Mouse (Mus musculus): ENCODE results near the gene Rwdd3.

Rwdd3 gene

GRCm38 (mm10) chr3:121159566-121159965 lies 11.9 kb downstream of the Rwdd3 start:
- no peak for DNase-seq

- DNase-seq: no peak
Measured at GRCm38 (mm10) chr3:121158901-121159351, 12.6 kb downstream of the Rwdd3 start.

- no peak for DNase-seq
Measured at GRCm38 (mm10) chr3:121157546-121158330, 13.8 kb downstream of the Rwdd3 start.

- DNase-seq: no peak
Measured at GRCm38 (mm10) chr3:121156451-121157186, 14.9 kb downstream of the Rwdd3 start.

GRCm38 (mm10) chr3:121156043-121156442 lies 15.5 kb downstream of the Rwdd3 start:
- no peak for DNase-seq

GRCm38 (mm10) chr3:121133937-121134336 lies 37.6 kb downstream of the Rwdd3 start:
- no peak for DNase-seq

- no peak for DNase-seq
Measured at GRCm38 (mm10) chr3:121133039-121133438, 38.5 kb downstream of the Rwdd3 start.

GRCm38 (mm10) chr3:121127171-121127570 lies 44.3 kb downstream of the Rwdd3 start:
- no peak for DNase-seq

GRCm38 (mm10) chr3:121126476-121126875 lies 45.0 kb downstream of the Rwdd3 start:
- DNase-seq: no peak

- DNase-seq: no peak
Measured at GRCm38 (mm10) chr3:121121072-121121471, 50.4 kb downstream of the Rwdd3 start.

GRCm38 (mm10) chr3:121116590-121116989 lies 54.9 kb downstream of the Rwdd3 start:
- DNase-seq: no peak

- no peak for DNase-seq
Measured at GRCm38 (mm10) chr3:121116067-121116466, 55.4 kb downstream of the Rwdd3 start.

- DNase-seq: no peak
Measured at GRCm38 (mm10) chr3:121111068-121111467, 60.4 kb downstream of the Rwdd3 start.

- no peak for DNase-seq
Measured at GRCm38 (mm10) chr3:121110430-121110829, 61.1 kb downstream of the Rwdd3 start.

GRCm38 (mm10) chr3:121107481-121107880 lies 64.0 kb downstream of the Rwdd3 start:
- no peak for DNase-seq

- DNase-seq: no peak
Measured at GRCm38 (mm10) chr3:121105408-121105708, 66.1 kb downstream of the Rwdd3 start.
